Mouse (Mus musculus) kidney, postnatal 0 days (tissue): ENCODE results near the gene Gng7. TPM values are rescaled to one million over a fixed set of nuclear protein-coding genes. Genes with fewer than 3 reads are reported as not detected.

ENCODE experiments used
- ATAC-seq: fragments of 200-750 bp; cut with Nextera tagmentation; replicated peaks from 2 replicates; pipeline ENCODE4 v1.8.0; 2017; ENCODE audit warnings: low read depth, moderate number of reproducible peaks, moderate TSS enrichment, moderate library complexity; ENCODE audit not compliant: low FRiP score
- DNase-seq: peaks from one replicate; pipeline ENCODE4 v3.0.0-alpha.2; 2016; ENCODE audit warnings: low spot score
- H3K27ac ChIP-seq: fragments of 300-500 bp; sonication (generic); 2 replicates; pipeline ENCODE4 v1.5.1; 2014; ENCODE audit warnings: mild to moderate bottlenecking
- H3K27me3 ChIP-seq: fragments of 300-500 bp; sonication (generic); 2 replicates; pipeline ENCODE4 v1.6.1; 2014; ENCODE audit warnings: low read length, mixed read lengths; ENCODE audit not compliant: insufficient read depth
- H3K36me3 ChIP-seq: fragments of 300-500 bp; sonication (generic); 2 replicates; pipeline ENCODE4 v1.6.1; 2014; ENCODE audit warnings: low read length, mixed read lengths; ENCODE audit not compliant: insufficient read depth
- H3K4me1 ChIP-seq: fragments of 300-500 bp; sonication (generic); replicated peaks from 2 replicates; pipeline ENCODE4 v1.6.1; 2014; ENCODE audit warnings: antibody characterized with exemption, low read length, mixed read lengths; ENCODE audit not compliant: insufficient read depth
- H3K4me2 ChIP-seq: fragments of 300-500 bp; sonication (generic); 2 replicates; pipeline ENCODE4 v1.6.1; 2014; ENCODE audit warnings: mild to moderate bottlenecking, low read length, moderate library complexity, mixed read lengths
- H3K4me3 ChIP-seq: fragments of 300-500 bp; sonication (generic); replicated peaks from 2 replicates; pipeline ENCODE4 v1.5.1; 2014; ENCODE audit warnings: low read depth, low read length
- H3K9ac ChIP-seq: fragments of 300-500 bp; sonication (generic); 2 replicates; pipeline ENCODE4 v1.6.1; 2014; ENCODE audit warnings: low read depth, low read length
- H3K9me3 ChIP-seq: fragments of 300-500 bp; sonication (generic); replicated peaks from 2 replicates; pipeline ENCODE4 v1.6.1; 2016; ENCODE audit warnings: low read length, inconsistent platforms, mixed read lengths
- CTCF ChIP-seq: IDR thresholded peaks from 2 replicates; pipeline ENCODE4 v1.5.1; 2016; ENCODE audit warnings: antibody characterized with exemption, low read depth, mild to moderate bottlenecking, moderate library complexity
- WGBS: fragments of 180-500 bp; shearing (Covaris S2); extraction: QIAGEN DNeasy Blood & Tissue Kit; methylation state at CpG from one replicate; pipeline ENCODE4 v1.1.7; 2014; 5-methylcytosine and 5-hydroxymethylcytosine counted together
- polyA plus RNA-seq: library from polyadenylated mRNA; unstranded; fragments of >200 nt; fragmentation: Nextera tagmentation; extraction: Ambion mirVana; gene quantifications from 2 replicates; pipeline ENCODE4 v1.2.1, GENCODE M21; 2015

The Gng7 gene
- polyA plus RNA-seq, 1 experiment from 2014 or later = 3.4 TPM

GRCm38 (mm10) chr10:80899591-80900317 lies 115.0 kb downstream of the Gng7 start:
- 7% methylated on average over 25 of the region's 25 CpGs for WGBS
- Histone ChIP-seq H3K9ac (peak overlapping the region; percentile 52), H3K4me3 (peak overlapping the region; percentile 59), H3K4me2 (peak overlapping the region; percentile 82), H3K27ac (peak overlapping the region; percentile 72; the same call in 1 of the 2 replicates), H3K36me3 (peaks cover 18% of the 10 kb centered on the region; the same call in 1 of the 2 replicates), H3K4me1 (peaks cover 7% of the 10 kb centered on the region; the same call in 1 of the 2 replicates), H3K9me3 (no peaks in the 10 kb centered on the region), H3K27me3 (no peaks in the 10 kb centered on the region)
- no peak for TF ChIP-seq CTCF
- peak; percentile 0; the same call in 1 of the 2 replicates for ATAC-seq
- no peak for DNase-seq

- Histone ChIP-seq H3K27ac (no peak overlapping the region), H3K9ac (no peak overlapping the region), H3K4me3 (no peak overlapping the region)
Measured at GRCm38 (mm10) chr10:80899074-80899473, 115.7 kb downstream of the Gng7 start.

More at GRCm38 (mm10) chr10:80899074-80899473, 115.7 kb downstream of the Gng7 start:
- no peak for DNase-seq
- no peak for ATAC-seq
- Histone ChIP-seq H3K27me3 (no peaks in the 10 kb centered on the region), H3K4me2 (no peak overlapping the region), H3K9me3 (no peaks in the 10 kb centered on the region), H3K36me3 (0 out of 2 replicates have a peak, but pooled peaks cover 13% of the 10 kb centered on the region), H3K4me1 (peaks cover 7% of the 10 kb centered on the region; the same call in 1 of the 2 replicates)
- TF ChIP-seq CTCF = no peak
- 84% methylated on average over 8 of the region's 8 CpGs for WGBS

Other genes with a start within 250 kb of the Gng7 start
- 57.1 and 61.9 TPM in 2 replicates for gene Sf3a2, start 216.7 kb downstream of the Gng7 start, polyA plus RNA-seq
- gene Plekhj1, start 216.3 kb downstream of the Gng7 start, polyA plus RNA-seq = 83.7 and 86.6 TPM in 2 replicates
- gene Amh, start 209.7 kb downstream of the Gng7 start, polyA plus RNA-seq = 0.09 TPM in 1 of 2 replicates, not detected in the other
- 4.0 and 4.6 TPM in 2 replicates for gene Jsrp1, start 201.4 kb downstream of the Gng7 start, polyA plus RNA-seq
- gene Oaz1, start 188.3 kb downstream of the Gng7 start, polyA plus RNA-seq = 1,422 and 1,480 TPM in 2 replicates
- gene Lingo3, start 170.9 kb downstream of the Gng7 start, polyA plus RNA-seq = 0.61 and 0.89 TPM in 2 replicates
- gene Lsm7, start 159.7 kb downstream of the Gng7 start, polyA plus RNA-seq = 269 and 270 TPM in 2 replicates
- 34.3 and 36.1 TPM in 2 replicates for gene Sppl2b, start 159.7 kb downstream of the Gng7 start, polyA plus RNA-seq
- gene Tmprss9, start 143.1 kb downstream of the Gng7 start, polyA plus RNA-seq = 0.04 TPM in 1 of 2 replicates, not detected in the other
- 434 and 437 TPM in 2 replicates for gene Timm13, start 114.0 kb downstream of the Gng7 start, polyA plus RNA-seq
- gene Lmnb2, start 96.7 kb downstream of the Gng7 start, polyA plus RNA-seq = 21.9 and 26.0 TPM in 2 replicates
- 17.4 and 20.8 TPM in 2 replicates for gene Gadd45b, start 84.9 kb downstream of the Gng7 start, polyA plus RNA-seq
- gene Diras1, start 10.7 kb upstream of the Gng7 start, polyA plus RNA-seq = 0.11 TPM in 1 of 2 replicates, not detected in the other
- gene Slc39a3, start 22.5 kb upstream of the Gng7 start, polyA plus RNA-seq = 13.4 and 13.9 TPM in 2 replicates
- 161 and 168 TPM in 2 replicates for gene Sgta, start 45.2 kb upstream of the Gng7 start, polyA plus RNA-seq
- 30.6 and 34.2 TPM in 2 replicates for gene Thop1, start 55.1 kb upstream of the Gng7 start, polyA plus RNA-seq
- 0.29 and 0.36 TPM in 2 replicates for gene Creb3l3, start 83.9 kb upstream of the Gng7 start, polyA plus RNA-seq
- gene Map2k2, start 91.0 kb upstream of the Gng7 start, polyA plus RNA-seq = 162 and 166 TPM in 2 replicates
- gene Zbtb7a, start 120.3 kb upstream of the Gng7 start, polyA plus RNA-seq = 33.7 and 37.4 TPM in 2 replicates
- gene Pias4, start 153.0 kb upstream of the Gng7 start, polyA plus RNA-seq = 28.4 and 32.0 TPM in 2 replicates
- gene Eef2, start 161.7 kb upstream of the Gng7 start, polyA plus RNA-seq = 560 and 590 TPM in 2 replicates
- 42.8 and 43.3 TPM in 2 replicates for gene Dapk3, start 168.1 kb upstream of the Gng7 start, polyA plus RNA-seq
- not detected in 2 replicates for gene 4930442H23Rik, start 168.9 kb upstream of the Gng7 start, polyA plus RNA-seq
- not detected in 2 replicates for gene Nmrk2, start 187.1 kb upstream of the Gng7 start, polyA plus RNA-seq
- 0.32 TPM in 1 of 2 replicates, not detected in the other for gene Atcay, start 215.9 kb upstream of the Gng7 start, polyA plus RNA-seq
- gene Zfr2, start 218.2 kb upstream of the Gng7 start, polyA plus RNA-seq = 3.1 and 4.6 TPM in 2 replicates
- gene Matk, start 238.0 kb upstream of the Gng7 start, polyA plus RNA-seq = 3.9 and 5.5 TPM in 2 replicates